ENCODE assay signal across 8 mouse cellular contexts in genomic region chr3:101711594-101712171, GRCm38 (mm10).
DNase-seq lines count a peak whose midpoint lies in the region; ATAC-seq and TF ChIP-seq lines count a peak whose summit lies in the region.

No protein-coding gene starts in this region.

- peaks cover 10% of the 10 kb centered on the region; the same call in 1 of the 2 replicates for H3K4me1 ChIP-seq in hindbrain, postnatal 0 days (ENCODE audit: insufficient read depth, low read length)

- H3K9ac ChIP-seq in hindbrain, postnatal 0 days (replicated peaks; ENCODE audit: low read length) = no peak overlapping the region

- no peak overlapping the region for H3K4me2 ChIP-seq in hindbrain, postnatal 0 days (ENCODE audit: low read depth, low read length)

- no peaks in the 10 kb centered on the region for H3K9me3 ChIP-seq in hindbrain, postnatal 0 days (ENCODE audit: low read length)

- no peaks in the 10 kb centered on the region for H3K27me3 ChIP-seq in hindbrain, postnatal 0 days (ENCODE audit: insufficient read depth, low read length)

- 22% methylated on average over 11 of the region's 11 CpGs for WGBS in hindbrain, postnatal 0 days

- TF ChIP-seq CTCF in hindbrain, postnatal 0 days (IDR thresholded peaks at IDR 0.05; ENCODE audit: low read depth) = no peak

- no peak for ATAC-seq in hindbrain, postnatal 0 days

- H3K4me3 ChIP-seq in hindbrain, postnatal 0 days (ENCODE audit: low read length) = no peak overlapping the region

- DNase-seq in ovary, postnatal 36 days (ENCODE audit: low spot score) = peak; percentile 23
- DNase-seq in ovary, postnatal 14 days (ENCODE audit: low spot score) = no peak
- peak; percentile 16 for DNase-seq in gastrocnemius, postnatal 10 days
- DNase-seq in hindbrain, postnatal 0 days (ENCODE audit: low spot score) = peak; percentile 36
- DNase-seq in lung, postnatal 4 days = peak; percentile 34 to 78
- peak; percentile 71 for DNase-seq in testis, postnatal 14 days (ENCODE audit: low spot score)
- no peak for DNase-seq in layer of hippocampus, adult 9-11 months
- no peak for DNase-seq in layer of hippocampus, postnatal 25 days (ENCODE audit: extremely low spot score in 1 of 2, low spot score in 1 of 2)

- no peaks in the 10 kb centered on the region for H3K36me3 ChIP-seq in hindbrain, postnatal 0 days (ENCODE audit: insufficient read depth, low read length)

- H3K27ac ChIP-seq in hindbrain, postnatal 0 days = no peak overlapping the region; the same call in 1 of the 2 replicates

Comparison
In these comparisons a context has a peak if more than half of its experiments do, and no peak if none do; other contexts are left out.
1. DNase-seq: peak in ovary, postnatal 36 days (single experiment), gastrocnemius, postnatal 10 days (single experiment), hindbrain, postnatal 0 days (single experiment), lung, postnatal 4 days (2 of 2) and testis, postnatal 14 days (single experiment); none in ovary, postnatal 14 days (single experiment), layer of hippocampus, adult 9-11 months (single experiment) and layer of hippocampus, postnatal 25 days (0 of 2).